Mouse (Mus musculus) heart, adult 2 months (tissue): Measurements from ENCODE around the gene Rgl3.
A peak's percentile ranks its signal among the peaks of the same experiment; 100 is the strongest.

Experiments
- CTCF ChIP-seq: fragments of 200-600 bp; IDR thresholded peaks from 2 replicates; pipeline ENCODE4 v1.8.1; 2022; ENCODE audit warnings: antibody characterized with exemption, mild to moderate bottlenecking, moderate library complexity
- POLR2A ChIP-seq: fragments of 200-500 bp; IDR thresholded peaks from 2 replicates; pipeline ENCODE4 v1.6.1; 2011; ENCODE audit warnings: mild to moderate bottlenecking, low read depth, low read length, control low read depth; ENCODE audit not compliant: insufficient read depth

GRCm38 (mm10) chr9:21962416-21963059 lies 26.7 kb downstream of the Rgl3 start:
- TF ChIP-seq CTCF (peak; percentile 50), POLR2A (no peak)
